Mouse (Mus musculus): ENCODE data around the gene Tmem254b.
"Not testable (repeated sequence)": the region's sequence is repeated elsewhere in the genome, so short reads cannot be mapped to it uniquely, and the experiment has no call there.

DNA sequence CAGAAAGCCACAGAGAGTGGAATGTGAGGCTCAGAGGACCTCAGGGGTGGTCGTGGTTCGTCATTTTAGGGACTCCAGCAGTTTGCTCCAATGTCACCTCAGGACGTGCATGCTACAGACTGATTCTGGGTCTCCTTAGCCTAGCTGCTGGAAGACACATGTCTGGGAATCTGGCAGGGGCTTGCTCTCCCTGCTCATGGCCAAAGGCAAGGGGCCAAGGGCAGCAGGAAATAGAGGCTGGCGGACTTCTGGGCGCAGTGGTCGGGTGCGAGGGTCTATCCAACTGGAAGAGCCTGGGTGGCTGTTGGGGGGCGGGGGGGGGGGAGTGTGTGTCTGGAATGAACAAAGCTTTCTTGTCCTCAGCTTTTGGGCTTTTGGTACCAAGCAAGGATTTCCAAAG, 18.5 kb downstream of the Tmem254b start:
- not testable (repeated sequence) for TF ChIP-seq EP300 (IDR thresholded peaks at IDR 0.05; ENCODE audit: insufficient read depth, low read depth, low read length); CTCF (IDR thresholded peaks at IDR 0.05; ENCODE audit: low read depth, low read length)
